Mouse (Mus musculus) limb, embryonic 10.5 days (tissue): ENCODE results near the gene Ifngr2. TPM values are rescaled to one million over a fixed set of nuclear protein-coding genes. Genes with fewer than 3 reads are reported as not detected.

Source experiments
- DNase-seq: peaks from one replicate; pipeline ENCODE4 v3.0.0-alpha.2; 2017; ENCODE audit warnings: low spot score
- H3K27ac ChIP-seq: fragments of 300-500 bp; sonication (generic); 2 replicates; pipeline ENCODE4 v1.5.1; 2016; ENCODE audit warnings: mild to moderate bottlenecking
- H3K27me3 ChIP-seq: fragments of 300-500 bp; sonication (generic); 2 replicates; pipeline ENCODE4 v1.6.1; 2016; ENCODE audit warnings: low read depth, mild to moderate bottlenecking; ENCODE audit not compliant: poor library complexity, severe bottlenecking
- H3K36me3 ChIP-seq: fragments of 300-500 bp; sonication (generic); 2 replicates; pipeline ENCODE4 v1.6.1; 2016; ENCODE audit warnings: mild to moderate bottlenecking, moderate library complexity
- H3K4me1 ChIP-seq: fragments of 300-500 bp; sonication (generic); 2 replicates; pipeline ENCODE4 v1.6.1; 2016
- H3K4me3 ChIP-seq: fragments of 300-500 bp; sonication (generic); 2 replicates; pipeline ENCODE4 v1.5.1; 2016; ENCODE audit warnings: mild to moderate bottlenecking, moderate library complexity
- H3K9me3 ChIP-seq: fragments of 300-500 bp; sonication (generic); replicated peaks from 2 replicates; pipeline ENCODE4 v1.6.1; 2016; ENCODE audit warnings: mild to moderate bottlenecking
- WGBS: fragments of 180-500 bp; shearing (Covaris S2); methylation state at CpG from one replicate; pipeline ENCODE4 v1.1.7; 2016; 5-methylcytosine and 5-hydroxymethylcytosine counted together
- polyA plus RNA-seq: library from polyadenylated mRNA; unstranded; fragments of >200 nt; fragmentation: Nextera tagmentation; extraction: Ambion mirVana; gene quantifications from 2 replicates; pipeline ENCODE4 v1.2.1, GENCODE M21; 2016

Ifngr2 gene
- polyA plus RNA-seq, 1 experiment from 2014 or later: 32.9 TPM

DNA sequence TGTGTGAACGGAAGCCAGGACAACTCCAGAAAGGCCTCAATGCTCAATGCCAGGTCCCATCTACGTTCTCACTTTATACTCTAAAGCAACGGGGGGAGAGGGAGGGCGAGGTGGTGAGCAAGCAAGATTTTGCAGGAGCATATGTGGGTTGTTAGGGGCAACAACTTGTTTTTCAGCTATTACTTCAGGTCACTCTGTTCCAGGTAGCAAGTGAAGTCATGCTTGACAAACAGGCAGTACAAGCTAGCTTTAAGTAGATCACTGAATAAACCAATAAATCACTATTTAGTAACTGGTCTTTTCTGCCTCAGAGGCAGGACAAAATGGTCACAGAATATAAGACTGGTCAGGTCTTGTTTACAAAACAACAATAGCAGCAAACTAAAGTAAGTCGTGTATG lies 38.7 kb downstream of the Ifngr2 start:
- DNase-seq: no peak
- H3K36me3 ChIP-seq: peaks cover 17% of the 10 kb centered on the region
- H3K27ac ChIP-seq: no peak overlapping the region
- WGBS: 89% methylated on average over 5 of the region's 5 CpGs
- H3K27me3 ChIP-seq: no peaks in the 10 kb centered on the region
- no peaks in the 10 kb centered on the region for H3K9me3 ChIP-seq
- no peak overlapping the region for H3K4me3 ChIP-seq
- peaks cover 4% of the 10 kb centered on the region; the same call in 1 of the 2 replicates for H3K4me1 ChIP-seq

DNA sequence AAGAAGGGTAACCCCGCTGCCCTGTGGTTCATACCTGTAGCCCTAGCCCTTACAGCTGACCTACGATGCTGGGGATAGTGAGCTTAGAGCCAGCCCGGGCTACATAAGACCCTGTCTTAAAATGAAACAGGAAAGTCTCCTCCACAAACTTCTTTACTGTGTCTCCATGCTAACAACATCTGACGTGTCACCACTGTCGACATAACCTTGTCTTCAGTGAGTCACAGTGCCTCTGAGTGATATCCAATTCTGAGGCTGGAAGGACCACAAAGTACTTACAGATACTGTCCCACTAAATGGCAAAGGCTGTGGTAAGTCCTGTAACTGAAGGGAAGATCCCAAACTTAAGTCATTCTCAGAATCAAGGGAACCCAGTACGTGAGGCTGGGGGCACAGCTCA lies 39.4 kb downstream of the Ifngr2 start:
- Histone ChIP-seq H3K4me3 (no peak overlapping the region), H3K4me1 (peaks cover 4% of the 10 kb centered on the region; the same call in 1 of the 2 replicates), H3K27ac (no peak overlapping the region), H3K9me3 (no peaks in the 10 kb centered on the region), H3K36me3 (peaks cover 14% of the 10 kb centered on the region), H3K27me3 (no peaks in the 10 kb centered on the region)
- WGBS: 88% methylated on average over 6 of the region's 6 CpGs
- DNase-seq: no peak

DNA sequence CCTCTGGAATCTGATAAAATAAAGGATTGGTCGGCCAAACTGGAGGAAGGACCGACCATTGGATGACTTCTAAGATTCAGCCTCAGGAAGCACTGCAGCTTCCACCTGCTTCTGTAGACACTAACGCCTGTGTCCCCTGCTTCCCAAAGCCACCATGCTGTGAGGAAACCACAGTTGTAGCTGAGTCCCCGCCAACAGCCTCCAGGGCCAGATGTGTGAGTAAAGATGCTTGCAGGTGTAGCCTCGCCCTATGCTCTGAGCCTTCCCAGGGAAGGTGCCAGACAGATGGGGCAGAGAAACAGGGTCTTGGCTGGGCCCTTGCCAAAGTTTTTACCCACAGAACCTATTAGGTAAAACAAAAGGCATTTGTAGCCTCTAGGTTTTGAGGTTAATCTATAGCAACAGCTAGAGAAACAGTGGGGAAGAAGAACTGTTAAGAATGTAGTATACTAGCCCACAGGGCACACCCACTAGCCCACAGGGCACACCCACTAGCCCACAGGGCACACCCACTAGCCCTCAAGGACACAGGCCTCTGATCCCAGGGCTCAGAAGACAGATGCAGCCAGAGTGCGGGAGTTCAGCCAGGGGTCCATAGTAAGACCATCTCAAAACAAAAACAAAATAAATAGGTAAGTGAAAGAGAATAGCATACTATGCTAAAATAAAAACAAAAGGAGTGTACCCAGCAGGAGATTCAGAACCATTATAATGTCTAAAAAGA lies 41.0 kb downstream of the Ifngr2 start:
- peaks cover 12% of the 10 kb centered on the region for H3K4me1 ChIP-seq
- no peak overlapping the region for H3K4me3 ChIP-seq
- WGBS: 60% methylated on average over 6 of the region's 6 CpGs
- no peaks in the 10 kb centered on the region for H3K27me3 ChIP-seq
- no peak for DNase-seq
- H3K27ac ChIP-seq: no peak overlapping the region
- peaks cover 10% of the 10 kb centered on the region for H3K36me3 ChIP-seq
- no peaks in the 10 kb centered on the region for H3K9me3 ChIP-seq

DNA sequence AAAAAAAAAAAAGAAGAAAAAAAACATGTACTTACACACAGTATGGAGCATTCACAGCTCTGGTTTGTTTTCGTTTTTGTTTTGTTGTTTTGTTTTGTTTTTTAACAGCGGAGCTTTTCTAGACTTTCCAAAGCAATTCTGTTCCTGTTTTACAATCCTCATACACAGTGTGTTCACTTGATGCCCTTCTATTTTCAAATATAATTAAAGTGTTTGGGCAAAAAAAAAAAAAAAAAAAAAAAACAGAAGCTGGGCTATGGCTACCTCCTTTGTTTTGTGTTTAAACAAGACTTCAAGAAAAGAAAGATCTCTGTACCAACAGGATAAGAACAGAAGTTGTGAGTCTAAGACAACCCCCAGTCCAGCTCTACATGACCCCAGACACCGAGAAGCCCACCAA lies 41.8 kb downstream of the Ifngr2 start:
- peaks cover 7% of the 10 kb centered on the region for H3K36me3 ChIP-seq
- H3K27me3 ChIP-seq: no peaks in the 10 kb centered on the region
- H3K27ac ChIP-seq: no peak overlapping the region
- WGBS: 85% methylated on average over 3 of the region's 3 CpGs
- peaks cover 14% of the 10 kb centered on the region for H3K4me1 ChIP-seq
- no peak overlapping the region for H3K4me3 ChIP-seq
- no peak for DNase-seq
- H3K9me3 ChIP-seq: no peaks in the 10 kb centered on the region

DNA sequence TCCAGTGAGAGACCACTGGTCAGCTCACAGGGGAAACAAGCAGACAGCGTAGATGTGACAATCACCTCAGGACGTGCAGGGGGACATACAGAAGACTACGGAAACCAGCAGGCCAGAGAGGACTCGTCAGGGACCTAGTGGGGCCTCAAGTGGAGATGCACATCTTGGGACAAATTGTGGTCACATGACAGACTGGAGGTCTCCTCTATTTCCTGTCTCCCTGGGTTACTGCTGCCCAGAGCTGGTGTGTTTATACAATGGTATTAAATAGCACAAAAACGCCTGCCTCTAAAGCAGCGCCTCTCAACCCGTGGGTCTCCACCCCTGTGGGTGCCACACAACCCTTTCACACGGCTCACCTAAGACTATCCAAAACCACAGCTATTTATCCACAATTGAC lies 45.3 kb downstream of the Ifngr2 start:
- 70% methylated on average over 8 of the region's 8 CpGs for WGBS
- H3K4me3 ChIP-seq: no peak overlapping the region
- H3K4me1 ChIP-seq: peaks cover 24% of the 10 kb centered on the region
- peaks cover 17% of the 10 kb centered on the region for H3K27me3 ChIP-seq
- no peak overlapping the region for H3K27ac ChIP-seq
- no peaks in the 10 kb centered on the region for H3K36me3 ChIP-seq
- no peak for DNase-seq
- no peaks in the 10 kb centered on the region for H3K9me3 ChIP-seq

DNA sequence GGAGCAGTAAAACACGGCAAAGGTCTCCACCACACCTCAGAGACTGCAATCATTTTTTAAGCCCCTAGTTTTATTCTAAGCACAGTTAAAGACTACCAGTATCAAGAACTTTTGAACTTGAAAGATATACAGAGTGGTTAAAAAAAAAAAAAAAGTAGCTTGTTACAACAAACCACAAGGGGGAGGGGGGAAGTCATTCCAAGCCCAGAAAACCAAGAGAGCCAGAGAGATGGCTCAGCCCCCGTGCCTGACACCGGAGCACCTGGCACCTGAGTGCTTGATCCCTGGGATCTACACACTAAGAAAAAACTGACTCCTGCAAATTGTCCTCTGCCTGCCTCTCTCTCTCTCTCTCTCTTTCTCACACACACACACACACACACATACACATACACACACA lies 46.4 kb downstream of the Ifngr2 start:
- no peaks in the 10 kb centered on the region for H3K36me3 ChIP-seq
- no peak for DNase-seq
- H3K27ac ChIP-seq: no peak overlapping the region
- H3K9me3 ChIP-seq: no peaks in the 10 kb centered on the region
- no peak overlapping the region for H3K4me3 ChIP-seq
- H3K4me1 ChIP-seq: peaks cover 28% of the 10 kb centered on the region
- H3K27me3 ChIP-seq: peaks cover 21% of the 10 kb centered on the region
- WGBS: 79% methylated on average over 3 of the region's 3 CpGs

DNA sequence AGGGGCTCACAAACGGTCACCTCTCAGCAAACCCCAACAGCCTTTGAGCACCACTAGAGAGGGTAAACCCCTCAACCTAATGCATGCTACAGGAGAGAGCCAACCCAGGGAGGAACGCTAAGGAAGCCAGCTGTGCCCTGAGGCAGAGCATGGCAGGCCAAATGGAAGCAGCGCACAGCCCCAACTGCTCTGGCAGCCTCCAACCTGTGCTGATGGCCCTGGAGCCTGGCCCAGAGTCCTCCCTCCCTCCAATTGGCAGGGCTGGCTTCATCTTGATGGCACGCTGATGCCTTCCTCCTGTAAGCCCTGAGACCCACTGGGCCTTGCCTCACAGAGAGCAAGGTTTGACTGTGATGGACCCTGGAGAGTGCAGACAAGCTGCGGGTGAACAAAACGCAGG lies 48.2 kb downstream of the Ifngr2 start:
- 80% methylated on average over 6 of the region's 6 CpGs for WGBS
- H3K9me3 ChIP-seq: no peaks in the 10 kb centered on the region
- H3K27me3 ChIP-seq: peaks cover 35% of the 10 kb centered on the region
- no peak for DNase-seq
- H3K4me1 ChIP-seq: peaks cover 25% of the 10 kb centered on the region
- no peaks in the 10 kb centered on the region for H3K36me3 ChIP-seq
- no peak overlapping the region for H3K27ac ChIP-seq
- H3K4me3 ChIP-seq: no peak overlapping the region

DNA sequence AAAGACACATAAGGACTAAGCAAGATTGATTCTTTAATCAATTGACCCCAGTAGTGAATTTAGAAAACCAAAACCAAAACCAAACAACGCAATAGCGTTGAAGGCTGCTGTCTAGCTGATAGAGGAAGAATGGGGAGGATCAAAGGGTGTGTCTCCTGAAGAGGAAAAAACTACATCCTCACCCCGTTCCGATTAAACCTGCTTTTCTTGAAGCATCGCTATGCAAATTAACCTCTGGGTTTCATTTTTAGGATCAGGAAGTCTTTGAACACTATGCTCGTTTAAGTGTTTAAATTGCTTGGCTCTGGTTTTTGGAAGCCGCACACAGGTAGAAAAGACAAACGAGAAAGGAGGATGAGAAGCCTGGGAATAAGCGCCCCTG lies 49.5 kb downstream of the Ifngr2 start:
- Histone ChIP-seq H3K27me3 (peaks cover 35% of the 10 kb centered on the region), H3K27ac (no peak overlapping the region), H3K4me1 (peaks cover 31% of the 10 kb centered on the region), H3K4me3 (peak overlapping the region; percentile 80), H3K36me3 (no peaks in the 10 kb centered on the region), H3K9me3 (no peaks in the 10 kb centered on the region)
- DNase-seq: no peak
- WGBS: 19% methylated on average over 9 of the region's 9 CpGs

DNA sequence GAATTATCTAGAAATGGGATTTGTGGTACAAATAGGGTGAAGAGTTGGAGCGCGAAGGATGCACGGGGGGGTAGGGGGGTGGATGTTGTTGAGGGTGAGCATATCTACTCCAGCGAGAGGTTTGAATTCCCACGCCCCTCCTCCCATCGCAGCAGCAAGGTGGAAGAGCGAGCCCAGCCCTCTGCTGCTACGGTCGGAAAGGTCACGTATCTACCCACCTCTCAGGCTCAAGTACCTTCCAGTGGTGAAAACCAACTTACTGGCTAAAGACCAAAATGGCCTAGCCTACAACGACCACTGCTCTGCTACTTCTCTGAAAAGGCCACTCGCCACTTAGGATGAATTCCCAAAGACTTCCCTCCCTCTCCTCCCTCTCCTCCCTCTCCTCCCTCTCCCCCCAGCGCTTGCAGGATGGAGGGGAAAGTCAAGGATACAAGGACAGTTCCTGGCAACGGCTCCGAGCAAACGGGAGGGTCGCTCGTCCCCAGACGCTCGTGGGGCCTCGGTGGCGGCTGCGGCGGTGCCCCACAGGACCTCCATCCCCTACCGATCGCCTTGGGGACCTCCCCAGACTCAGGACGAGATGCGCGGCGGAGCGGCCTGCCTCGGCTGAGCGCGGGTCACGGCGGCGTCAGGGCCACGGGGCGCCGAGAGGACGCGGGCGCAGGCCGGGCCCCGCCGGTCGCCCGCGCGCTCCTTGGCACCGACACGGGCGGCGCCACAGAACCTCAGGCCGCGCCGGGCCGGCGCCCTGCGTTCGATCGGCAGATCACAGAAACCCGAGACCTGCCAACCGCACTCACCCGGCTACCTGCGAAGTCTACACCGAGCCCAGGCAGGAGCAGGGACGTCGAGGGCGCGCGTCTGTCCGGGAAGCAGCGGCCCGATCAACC lies 50.2 kb downstream of the Ifngr2 start:
- peak; percentile 67 for DNase-seq
- H3K27ac ChIP-seq: peak overlapping the region; percentile 78
- no peaks in the 10 kb centered on the region for H3K9me3 ChIP-seq
- no peaks in the 10 kb centered on the region for H3K36me3 ChIP-seq
- peak overlapping the region; percentile 80 for H3K4me3 ChIP-seq
- WGBS: under 1% methylated on average over 74 of the region's 75 CpGs
- H3K27me3 ChIP-seq: peaks cover 35% of the 10 kb centered on the region
- peaks cover 37% of the 10 kb centered on the region for H3K4me1 ChIP-seq

DNA sequence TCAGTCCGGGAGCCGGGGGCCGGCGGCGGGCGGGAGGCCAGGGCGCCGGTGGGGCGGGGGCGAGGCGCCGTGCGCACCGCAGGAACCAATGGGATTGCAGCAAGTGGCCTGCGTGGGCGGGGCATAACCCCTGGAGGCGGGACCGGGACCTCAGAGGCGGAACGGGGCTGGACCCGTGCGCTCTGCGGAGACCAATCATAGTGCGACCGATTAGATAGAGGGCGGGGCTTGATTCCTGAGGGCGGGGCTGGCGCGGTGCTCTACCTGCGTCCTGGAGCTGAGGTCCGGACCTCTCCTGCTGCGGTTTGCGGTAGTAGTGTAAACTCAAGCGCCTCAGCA lies 50.8 kb downstream of the Ifngr2 start, which contains the start of gene Tmem50b:
TSS of gene Tmem50b (minus strand) at position 129 of the 339 bp plus-strand sequence.
- Histone ChIP-seq H3K4me3 (peak within 1 kb of the TSS; percentile 80), H3K27me3 (peaks cover 35% of the 10 kb centered on the region), H3K36me3 (no peaks in the 10 kb centered on the region), H3K9me3 (no peaks in the 10 kb centered on the region), H3K4me1 (peaks cover 32% of the 10 kb centered on the region), H3K27ac (peak within 1 kb of the TSS; percentile 78)
- under 1% methylated on average over 34 of the region's 34 CpGs for WGBS
- DNase-seq: peak; percentile 97

DNA sequence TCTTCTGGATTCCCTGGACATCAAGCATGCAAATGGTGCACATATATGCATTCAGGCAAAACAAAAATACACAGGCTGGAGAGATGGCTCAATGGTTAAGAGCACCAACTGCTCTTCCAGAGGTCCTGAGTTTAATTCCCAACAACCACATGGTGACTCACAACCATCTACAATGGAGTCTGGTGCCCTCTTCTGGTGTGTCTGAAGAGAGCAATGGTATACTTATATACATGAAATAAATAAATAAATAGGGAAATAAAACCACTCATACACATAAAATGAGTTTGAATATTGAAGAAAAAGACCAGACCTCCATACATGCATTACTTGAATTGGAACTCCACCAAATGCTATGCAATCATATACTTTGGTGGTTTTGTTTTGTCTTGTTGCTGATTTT lies 52.4 kb downstream of the Ifngr2 start:
- DNase-seq: no peak
- peaks cover 35% of the 10 kb centered on the region for H3K27me3 ChIP-seq
- H3K9me3 ChIP-seq: no peaks in the 10 kb centered on the region
- H3K27ac ChIP-seq: no peak overlapping the region
- H3K4me1 ChIP-seq: peaks cover 27% of the 10 kb centered on the region
- H3K36me3 ChIP-seq: no peaks in the 10 kb centered on the region
- H3K4me3 ChIP-seq: no peak overlapping the region

DNA sequence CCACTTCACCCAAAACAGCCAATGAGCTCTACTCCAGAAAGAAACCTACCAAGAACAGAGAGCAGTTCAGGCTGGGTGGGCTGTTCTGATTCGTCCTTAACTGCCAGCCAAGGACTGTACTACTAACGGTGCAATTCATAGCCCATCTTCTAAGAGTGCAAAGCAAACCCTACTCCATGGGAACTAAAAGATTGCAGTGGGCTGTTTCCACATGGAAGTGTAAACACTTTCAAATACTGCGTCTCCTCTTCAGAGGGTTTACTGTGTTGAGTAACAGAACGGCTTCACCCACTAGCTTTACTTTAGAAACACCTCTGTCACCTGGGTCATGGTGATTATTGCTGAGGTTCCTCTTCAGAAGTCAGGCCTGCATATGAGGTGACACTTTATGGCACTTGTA lies 54.2 kb downstream of the Ifngr2 start:
- Histone ChIP-seq H3K9me3 (no peaks in the 10 kb centered on the region), H3K27ac (no peak overlapping the region), H3K4me1 (peaks cover 30% of the 10 kb centered on the region), H3K36me3 (no peaks in the 10 kb centered on the region), H3K4me3 (no peak overlapping the region), H3K27me3 (peaks cover 24% of the 10 kb centered on the region)
- DNase-seq: no peak
- WGBS: 51% methylated on average over 4 of the region's 4 CpGs

DNA sequence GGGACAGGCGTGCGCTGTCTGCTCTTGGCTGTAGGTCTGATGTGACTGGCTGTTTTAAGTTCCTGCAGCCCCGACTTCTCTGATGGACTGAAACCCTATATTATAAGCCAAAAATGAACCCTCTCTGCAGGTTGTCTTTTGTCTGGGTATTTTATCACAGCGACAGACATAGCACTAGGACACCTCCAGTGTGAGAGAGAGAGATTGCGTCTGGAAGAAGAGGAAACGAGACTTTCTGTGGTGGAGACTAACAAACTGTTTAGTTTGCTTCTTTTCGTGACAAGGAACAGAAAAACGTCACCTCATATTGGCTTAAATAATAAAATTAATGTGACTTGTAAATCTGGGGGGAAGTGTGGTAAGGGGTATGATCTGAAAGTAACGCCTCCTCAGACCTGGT lies 54.8 kb downstream of the Ifngr2 start:
- 56% methylated on average over 9 of the region's 9 CpGs for WGBS

More for the DNA sequence above, 54.8 kb downstream of the Ifngr2 start:
- no peak for DNase-seq
- H3K4me1 ChIP-seq: peaks cover 25% of the 10 kb centered on the region
- H3K27ac ChIP-seq: no peak overlapping the region
- H3K9me3 ChIP-seq: no peaks in the 10 kb centered on the region
- H3K36me3 ChIP-seq: no peaks in the 10 kb centered on the region
- H3K27me3 ChIP-seq: peaks cover 18% of the 10 kb centered on the region
- H3K4me3 ChIP-seq: no peak overlapping the region
